Mouse (Mus musculus) cerebellum, postnatal 36 days (tissue): Measurements from ENCODE around the gene Mgat4c.

Experiments
- DNase-seq, 2 experiments: peaks; one replicate each; pipeline ENCODE4 v3.0.0; 2021 to 2022; ENCODE audit warnings: mixed read lengths in 2 of 2

Mgat4c gene

GRCm38 (mm10) chr10:101681437-101681912 is at the start of gene Mgat4c:
TSS of gene Mgat4c (plus strand) at chr10:101681487.
- DNase-seq = no peak

GRCm38 (mm10) chr10:101635266-101635665 is 46.0 kb upstream of the Mgat4c start:
- no peak for DNase-seq

- no peak for DNase-seq
Observed at GRCm38 (mm10) chr10:101641048-101641447, 40.2 kb upstream of the Mgat4c start.

GRCm38 (mm10) chr10:101681914-101682313 is 627 bp downstream of the Mgat4c start:
- no peak for DNase-seq

- no peak for DNase-seq
Observed at GRCm38 (mm10) chr10:101761828-101762227, 80.5 kb downstream of the Mgat4c start.

GRCm38 (mm10) chr10:101770688-101771087 is 89.4 kb downstream of the Mgat4c start:
- DNase-seq = no peak

- DNase-seq = no peak
Observed at GRCm38 (mm10) chr10:101771157-101771556, 89.9 kb downstream of the Mgat4c start.

- DNase-seq = no peak
Observed at GRCm38 (mm10) chr10:101783161-101783744, 102.0 kb downstream of the Mgat4c start.

GRCm38 (mm10) chr10:101795507-101795906 is 114.2 kb downstream of the Mgat4c start:
- no peak for DNase-seq

- DNase-seq = no peak
Observed at GRCm38 (mm10) chr10:101798831-101799474, 117.7 kb downstream of the Mgat4c start.

- DNase-seq = no peak
Observed at GRCm38 (mm10) chr10:101808768-101809167, 127.5 kb downstream of the Mgat4c start.

- DNase-seq = no peak
Observed at GRCm38 (mm10) chr10:101816902-101817301, 135.6 kb downstream of the Mgat4c start.

GRCm38 (mm10) chr10:101827944-101828343 is 146.7 kb downstream of the Mgat4c start:
- DNase-seq = no peak

- DNase-seq = no peak
Observed at GRCm38 (mm10) chr10:101856115-101856514, 174.8 kb downstream of the Mgat4c start.

GRCm38 (mm10) chr10:101889866-101890265 is 208.6 kb downstream of the Mgat4c start:
- no peak for DNase-seq

- no peak for DNase-seq
Observed at GRCm38 (mm10) chr10:101917328-101917814, 236.1 kb downstream of the Mgat4c start.

- no peak for DNase-seq
Observed at GRCm38 (mm10) chr10:101997612-101998011, 316.3 kb downstream of the Mgat4c start.

- no peak for DNase-seq
Observed at GRCm38 (mm10) chr10:102042513-102042912, 361.2 kb downstream of the Mgat4c start.

- DNase-seq = no peak
Observed at GRCm38 (mm10) chr10:102056218-102056617, 374.9 kb downstream of the Mgat4c start.

- DNase-seq = no peak
Observed at GRCm38 (mm10) chr10:102056975-102057565, 375.8 kb downstream of the Mgat4c start.

- no peak for DNase-seq
Observed at GRCm38 (mm10) chr10:102074541-102075398, 393.5 kb downstream of the Mgat4c start.

- no peak for DNase-seq
Observed at GRCm38 (mm10) chr10:102123153-102123552, 441.9 kb downstream of the Mgat4c start.

- no peak for DNase-seq
Observed at GRCm38 (mm10) chr10:102127340-102127739, 446.1 kb downstream of the Mgat4c start.
